Mouse (Mus musculus) lung, postnatal 25 days (tissue): ENCODE measurements around the gene Arrb1.
"Not testable (repeated sequence)": the region's sequence is repeated elsewhere in the genome, so short reads cannot be mapped to it uniquely, and the experiment has no call there.

ENCODE experiments used
- DNase-seq: peaks from one replicate; pipeline ENCODE4 v3.0.0; 2022; ENCODE audit warnings: low spot score

The Arrb1 gene

GRCm38 (mm10) chr7:99534901-99535735, at the start of gene Arrb1:
Arrb1 (plus strand) TSS chr7:99535466.
- peak; percentile 87 for DNase-seq

GRCm38 (mm10) chr7:99489708-99490107, 45.6 kb upstream of the Arrb1 start:
- no peak for DNase-seq

- no peak for DNase-seq
Measured at GRCm38 (mm10) chr7:99499128-99499527, 36.1 kb upstream of the Arrb1 start.

GRCm38 (mm10) chr7:99500201-99500600, 35.1 kb upstream of the Arrb1 start:
- peak; percentile 83 for DNase-seq

- DNase-seq = peak; percentile 32
Measured at GRCm38 (mm10) chr7:99500655-99501054, 34.6 kb upstream of the Arrb1 start.

GRCm38 (mm10) chr7:99501148-99501547, 34.1 kb upstream of the Arrb1 start:
- no peak for DNase-seq

GRCm38 (mm10) chr7:99504556-99504955, 30.7 kb upstream of the Arrb1 start:
- DNase-seq = no peak

- not testable (repeated sequence) for DNase-seq
Measured at GRCm38 (mm10) chr7:99508187-99508586, 27.1 kb upstream of the Arrb1 start.

- DNase-seq = peak; percentile 33
Measured at GRCm38 (mm10) chr7:99510087-99510501, 25.2 kb upstream of the Arrb1 start.

GRCm38 (mm10) chr7:99516092-99516813, 19.0 kb upstream of the Arrb1 start:
- no peak for DNase-seq

GRCm38 (mm10) chr7:99516814-99517157, 18.5 kb upstream of the Arrb1 start:
- DNase-seq = no peak

GRCm38 (mm10) chr7:99518954-99519644, 16.2 kb upstream of the Arrb1 start:
- peak; percentile 78 for DNase-seq

GRCm38 (mm10) chr7:99523121-99523520, 12.1 kb upstream of the Arrb1 start:
- peak; percentile 51 for DNase-seq

GRCm38 (mm10) chr7:99523837-99524236, 11.4 kb upstream of the Arrb1 start:
- no peak for DNase-seq

- DNase-seq = no peak
Measured at GRCm38 (mm10) chr7:99528547-99528946, 6.7 kb upstream of the Arrb1 start.

GRCm38 (mm10) chr7:99529410-99529809, 5.9 kb upstream of the Arrb1 start:
- no peak for DNase-seq

GRCm38 (mm10) chr7:99531408-99531970, 3.8 kb upstream of the Arrb1 start:
- DNase-seq = no peak

- peak; percentile 67 for DNase-seq
Measured at GRCm38 (mm10) chr7:99532526-99532925, 2.7 kb upstream of the Arrb1 start.

GRCm38 (mm10) chr7:99533600-99533999, 1.7 kb upstream of the Arrb1 start:
- DNase-seq = no peak

GRCm38 (mm10) chr7:99534501-99534900, 765 bp upstream of the Arrb1 start:
- DNase-seq = no peak

- DNase-seq = no peak
Measured at GRCm38 (mm10) chr7:99535741-99536501, 655 bp downstream of the Arrb1 start.
